Mouse (Mus musculus) kidney, adult 11 months (tissue): ENCODE results near the gene Bglap.

ENCODE experiments used
- DNase-seq: peaks from one replicate; pipeline ENCODE4 v3.0.0; 2022

The Bglap gene

GRCm38 (mm10) chr3:88339006-88339405 is 45.3 kb downstream of the Bglap start:
- DNase-seq: no peak

- DNase-seq: no peak
These were observed 45.9 kb downstream of the Bglap start for GRCm38 (mm10) chr3:88338316-88338715.

GRCm38 (mm10) chr3:88337367-88338020 is 46.8 kb downstream of the Bglap start:
- DNase-seq: no peak

GRCm38 (mm10) chr3:88336058-88337013 is 47.9 kb downstream of the Bglap start, which contains the start of the genes Tmem79 and Smg5:
Gene Tmem79 (minus strand): TSS chr3:88336148.
Gene Smg5 (plus strand): TSS chr3:88336260.
- peak; percentile 96 for DNase-seq

GRCm38 (mm10) chr3:88335436-88336053 is 48.7 kb downstream of the Bglap start:
- peak; percentile 36 for DNase-seq

- DNase-seq: no peak
These were observed 49.3 kb downstream of the Bglap start for GRCm38 (mm10) chr3:88334902-88335435.

GRCm38 (mm10) chr3:88334029-88334658 is 50.1 kb downstream of the Bglap start:
- DNase-seq: peak; percentile 46
